Mouse (Mus musculus) embryonic facial prominence, embryonic 12.5 days (tissue): ENCODE results near the gene Dppa5a. TPM values are rescaled to one million over a fixed set of nuclear protein-coding genes. Genes with fewer than 3 reads are reported as not detected.
A peak's percentile ranks its signal among the peaks of the same experiment; 100 is the strongest.
"Not testable (repeated sequence)": the region's sequence is repeated elsewhere in the genome, so short reads cannot be mapped to it uniquely, and the experiment has no call there.

ENCODE experiments used
- ATAC-seq: fragments of 200-750 bp; cut with Nextera tagmentation; 2 replicates; pipeline ENCODE4 v1.8.0; 2017; ENCODE audit not compliant: insufficient number of reproducible peaks, insufficient read depth, low FRiP score, low TSS enrichment
- H3K27ac ChIP-seq: fragments of 300-500 bp; sonication (generic); 2 replicates; pipeline ENCODE4 v1.5.1; 2016; ENCODE audit warnings: mild to moderate bottlenecking
- H3K27me3 ChIP-seq: fragments of 300-500 bp; sonication (generic); 2 replicates; pipeline ENCODE4 v1.6.1; 2016; ENCODE audit warnings: mild to moderate bottlenecking, moderate library complexity
- H3K36me3 ChIP-seq: fragments of 300-500 bp; sonication (generic); 2 replicates; pipeline ENCODE4 v1.6.1; 2016; ENCODE audit warnings: mild to moderate bottlenecking
- H3K4me1 ChIP-seq: fragments of 300-500 bp; sonication (generic); 2 replicates; pipeline ENCODE4 v1.6.1; 2016
- H3K4me2 ChIP-seq: fragments of 300-500 bp; sonication (generic); replicated peaks from 2 replicates; pipeline ENCODE4 v1.6.1; 2016; ENCODE audit warnings: mild to moderate bottlenecking, moderate library complexity
- H3K4me3 ChIP-seq: fragments of 300-500 bp; sonication (generic); 2 replicates; pipeline ENCODE4 v1.5.1; 2016; ENCODE audit warnings: mild to moderate bottlenecking
- H3K9ac ChIP-seq: fragments of 300-500 bp; sonication (generic); 2 replicates; pipeline ENCODE4 v1.6.1; 2016; ENCODE audit warnings: mild to moderate bottlenecking, moderate library complexity
- H3K9me3 ChIP-seq: fragments of 300-500 bp; sonication (generic); 2 replicates; pipeline ENCODE4 v1.6.1; 2016; ENCODE audit warnings: mild to moderate bottlenecking, moderate library complexity
- WGBS: fragments of 180-500 bp; shearing (Covaris S2); methylation state at CpG from one replicate; pipeline ENCODE4 v1.1.7; 2016; 5-methylcytosine and 5-hydroxymethylcytosine counted together
- polyA plus RNA-seq: library from polyadenylated mRNA; unstranded; fragments of >200 nt; fragmentation: Nextera tagmentation; extraction: Ambion mirVana; gene quantifications from 2 replicates; pipeline ENCODE4 v1.2.1, GENCODE M21; 2016

Gene Dppa5a
- polyA plus RNA-seq, 1 experiment from 2014 or later, result 0.37 TPM

DNA sequence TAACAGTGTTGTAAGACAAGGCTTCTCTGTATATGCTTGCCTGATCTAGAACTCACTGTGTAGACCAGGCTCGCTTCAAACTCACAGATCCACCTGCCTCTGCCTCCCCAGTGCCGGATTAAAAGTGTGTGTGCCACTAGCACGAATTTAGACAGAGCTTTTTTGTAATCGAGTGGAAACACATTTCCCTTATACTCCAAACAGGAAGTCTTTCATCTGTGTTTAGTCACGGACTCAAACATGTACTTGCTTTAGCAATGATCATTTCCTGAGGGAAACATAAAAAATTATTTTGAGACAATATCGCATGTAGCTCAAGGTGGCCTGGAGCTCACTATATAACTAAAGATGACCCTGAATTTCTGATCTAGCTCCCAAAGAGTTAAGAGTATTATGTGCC, 4.6 kb downstream of the Dppa5a start:
- no peaks in the 10 kb centered on the region for H3K4me1 ChIP-seq
- H3K9ac ChIP-seq, result no peak overlapping the region
- no peaks in the 10 kb centered on the region for H3K36me3 ChIP-seq
- H3K4me3 ChIP-seq, result no peak overlapping the region
- 61% methylated on average over 6 of the region's 6 CpGs for WGBS
- ATAC-seq, result no peak
- no peak overlapping the region for H3K4me2 ChIP-seq
- no peak overlapping the region for H3K27ac ChIP-seq
- H3K9me3 ChIP-seq, result no peaks in the 10 kb centered on the region
- H3K27me3 ChIP-seq, result no peaks in the 10 kb centered on the region

- 42% methylated on average over 2 of the region's 2 CpGs for WGBS
- H3K4me3 ChIP-seq, result no peak overlapping the region
Observed at GRCm38 (mm10) chr9:78360484-78360872, 7.5 kb downstream of the Dppa5a start.

DNA sequence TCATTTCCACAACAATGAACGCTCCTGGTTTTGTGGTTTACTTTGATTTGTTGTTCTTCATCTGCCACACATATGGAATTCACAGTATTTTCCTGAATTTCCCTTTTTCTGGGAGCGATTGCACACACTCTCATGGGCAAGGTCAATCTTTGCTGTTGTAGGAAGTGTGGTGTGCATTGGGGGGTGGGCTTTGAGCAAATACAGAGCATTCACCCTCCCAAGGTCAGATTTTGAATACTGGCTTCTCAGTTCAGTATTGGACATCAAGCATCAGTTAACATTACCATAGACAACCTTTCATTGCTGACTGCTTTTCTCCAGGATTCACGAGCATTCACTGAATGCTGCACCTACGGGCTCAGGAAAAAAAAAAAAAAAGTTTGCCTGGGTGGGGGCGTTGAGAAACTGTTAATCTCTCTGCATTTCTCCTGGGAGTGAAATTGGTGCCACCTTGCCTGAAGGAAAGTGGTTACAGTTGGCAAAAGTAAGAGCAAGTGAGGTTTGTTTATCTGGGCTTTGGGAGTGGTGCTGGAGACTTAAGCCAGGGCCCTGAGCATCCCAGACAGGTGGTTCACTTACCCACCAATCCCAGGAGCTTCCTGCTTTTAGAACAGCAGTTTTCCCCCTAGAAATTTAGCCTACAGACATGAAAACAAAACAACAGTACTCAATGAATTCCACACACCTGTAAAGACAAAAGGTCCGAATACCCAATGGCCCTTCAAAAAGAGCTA, 8.1 kb downstream of the Dppa5a start:
- Histone ChIP-seq H3K9me3 (no peaks in the 10 kb centered on the region), H3K4me3 (no peak overlapping the region), H3K9ac (no peak overlapping the region), H3K27me3 (no peaks in the 10 kb centered on the region), H3K4me2 (no peak overlapping the region), H3K4me1 (no peaks in the 10 kb centered on the region), H3K36me3 (no peaks in the 10 kb centered on the region), H3K27ac (no peak overlapping the region)
- ATAC-seq, result no peak
- WGBS, result 78% methylated on average over 6 of the region's 6 CpGs

More at GRCm38 (mm10) chr9:78360484-78360872, 7.5 kb downstream of the Dppa5a start:
- no peaks in the 10 kb centered on the region for H3K9me3 ChIP-seq
- no peaks in the 10 kb centered on the region for H3K4me1 ChIP-seq
- no peak for ATAC-seq
- H3K27ac ChIP-seq, result no peak overlapping the region
- H3K9ac ChIP-seq, result no peak overlapping the region
- no peaks in the 10 kb centered on the region for H3K36me3 ChIP-seq
- H3K4me2 ChIP-seq, result no peak overlapping the region
- H3K27me3 ChIP-seq, result no peaks in the 10 kb centered on the region

DNA sequence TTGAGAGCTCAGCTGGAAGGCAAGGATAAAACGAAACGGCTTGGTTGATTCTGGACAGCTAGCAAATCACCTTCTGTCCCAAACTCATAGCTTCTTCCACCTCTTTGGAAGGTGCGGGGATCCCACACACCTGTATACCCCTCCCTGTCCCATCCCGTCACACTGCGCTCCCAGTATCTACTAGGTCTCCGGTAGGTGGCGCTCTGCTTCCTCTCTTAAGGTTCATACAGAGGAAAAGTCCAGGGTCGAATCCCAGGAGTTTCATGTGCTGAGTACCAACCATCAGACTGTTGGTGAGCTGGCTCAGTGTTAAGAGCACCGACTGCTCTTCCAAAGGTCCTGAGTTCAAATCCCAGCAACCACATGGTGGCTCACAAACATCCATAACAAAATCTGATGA, 9.9 kb downstream of the Dppa5a start:
- Histone ChIP-seq H3K27me3 (no peaks in the 10 kb centered on the region), H3K4me1 (no peaks in the 10 kb centered on the region), H3K9ac (no peak overlapping the region), H3K4me3 (no peak overlapping the region), H3K9me3 (no peaks in the 10 kb centered on the region), H3K4me2 (no peak overlapping the region), H3K27ac (no peak overlapping the region), H3K36me3 (no peaks in the 10 kb centered on the region)
- WGBS, result 18% methylated on average over 9 of the region's 9 CpGs
- ATAC-seq, result 0 out of 2 replicates have a peak, but pooled peaks have one; percentile 6

- H3K4me1 ChIP-seq, result no peaks in the 10 kb centered on the region
- H3K27ac ChIP-seq, result no peak within 1 kb of the TSS
- H3K4me2 ChIP-seq, result no peak within 1 kb of the TSS
- H3K36me3 ChIP-seq, result no peaks in the 10 kb centered on the region
- no peaks in the 10 kb centered on the region for H3K27me3 ChIP-seq
- H3K9me3 ChIP-seq, result no peaks in the 10 kb centered on the region
- no peak for ATAC-seq
- H3K4me3 ChIP-seq, result no peak within 1 kb of the TSS
- H3K9ac ChIP-seq, result no peak within 1 kb of the TSS
- 88% methylated on average over 8 of the region's 8 CpGs for WGBS
Observed at GRCm38 (mm10) chr9:78355611-78356010, 12.4 kb downstream of the Dppa5a start, which contains the start of gene Gsta2. TSS of gene Gsta2 (minus strand) at chr9:78355788.

DNA sequence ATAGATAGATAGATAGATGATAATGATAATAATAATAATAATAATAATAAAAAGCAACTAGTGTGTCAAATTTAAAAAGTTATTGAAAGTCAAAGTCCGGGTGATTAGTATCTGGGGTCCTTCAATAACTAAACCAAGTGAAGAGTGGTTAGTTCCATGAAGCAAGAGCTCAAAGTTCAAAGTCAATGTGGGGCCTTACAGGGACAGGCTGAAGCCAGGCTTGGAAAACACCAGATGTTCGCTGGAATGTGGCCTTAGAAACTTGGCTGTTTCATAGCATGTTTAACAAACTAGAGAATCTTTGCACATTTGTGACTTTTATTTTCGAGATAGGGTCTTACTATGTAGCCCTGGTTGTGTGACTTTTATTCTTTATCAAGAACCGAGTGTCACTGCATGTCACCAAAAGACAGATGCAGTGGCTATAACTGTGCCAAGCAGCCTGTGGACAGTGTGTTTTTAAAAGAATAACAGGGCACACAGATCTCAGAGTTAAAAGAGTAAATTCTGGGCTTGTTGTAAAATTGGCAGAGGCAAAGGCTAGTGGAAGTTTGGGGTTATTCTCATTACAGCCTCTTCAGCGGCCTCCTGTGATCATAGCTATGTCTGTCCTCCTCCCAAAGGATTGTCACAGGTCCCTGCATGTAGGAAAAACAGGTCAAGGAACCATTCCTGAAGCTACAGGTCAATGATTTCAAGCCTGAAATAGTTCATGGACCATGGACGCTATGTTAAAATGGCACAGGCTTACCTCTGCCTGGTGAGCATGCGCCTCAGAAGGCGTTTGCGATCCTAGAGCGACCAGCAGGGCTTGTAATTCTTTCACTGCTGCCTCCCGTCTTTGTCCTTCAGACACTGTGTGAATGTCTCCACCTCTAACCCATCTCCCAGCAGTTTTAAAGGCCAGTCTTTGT, 13.1 kb downstream of the Dppa5a start:
- Histone ChIP-seq H3K36me3 (no peaks in the 10 kb centered on the region), H3K4me2 (no peak overlapping the region), H3K9ac (no peak overlapping the region), H3K4me3 (no peak overlapping the region), H3K27ac (no peak overlapping the region), H3K9me3 (no peaks in the 10 kb centered on the region), H3K27me3 (no peaks in the 10 kb centered on the region), H3K4me1 (no peaks in the 10 kb centered on the region)
- 81% methylated on average over 11 of the region's 11 CpGs for WGBS
- no peak for ATAC-seq

GRCm38 (mm10) chr9:78351504-78352220, 16.3 kb downstream of the Dppa5a start:
- no peaks in the 10 kb centered on the region for H3K27me3 ChIP-seq
- WGBS, result 87% methylated on average over 6 of the region's 6 CpGs
- no peaks in the 10 kb centered on the region for H3K9me3 ChIP-seq

GRCm38 (mm10) chr9:78350007-78350406, 18.0 kb downstream of the Dppa5a start:
- not testable (repeated sequence) for H3K4me2 ChIP-seq, H3K9me3 ChIP-seq, H3K27ac ChIP-seq, ATAC-seq, H3K4me1 ChIP-seq, H3K27me3 ChIP-seq, H3K36me3 ChIP-seq, H3K9ac ChIP-seq, H3K4me3 ChIP-seq

More at GRCm38 (mm10) chr9:78351504-78352220, 16.3 kb downstream of the Dppa5a start:
- no peaks in the 10 kb centered on the region for H3K4me1 ChIP-seq
- no peak overlapping the region for H3K4me2 ChIP-seq
- H3K27ac ChIP-seq, result no peak overlapping the region
- no peak overlapping the region for H3K9ac ChIP-seq
- H3K36me3 ChIP-seq, result no peaks in the 10 kb centered on the region
- no peak overlapping the region for H3K4me3 ChIP-seq
- ATAC-seq, result no peak

GRCm38 (mm10) chr9:78349141-78349540, 18.8 kb downstream of the Dppa5a start:
- 85% methylated on average over 3 of the region's 3 CpGs for WGBS
- H3K27me3 ChIP-seq, ATAC-seq, H3K4me2 ChIP-seq, H3K27ac ChIP-seq, H3K36me3 ChIP-seq, H3K4me1 ChIP-seq, H3K4me3 ChIP-seq, H3K9ac ChIP-seq, H3K9me3 ChIP-seq: not testable (repeated sequence)

DNA sequence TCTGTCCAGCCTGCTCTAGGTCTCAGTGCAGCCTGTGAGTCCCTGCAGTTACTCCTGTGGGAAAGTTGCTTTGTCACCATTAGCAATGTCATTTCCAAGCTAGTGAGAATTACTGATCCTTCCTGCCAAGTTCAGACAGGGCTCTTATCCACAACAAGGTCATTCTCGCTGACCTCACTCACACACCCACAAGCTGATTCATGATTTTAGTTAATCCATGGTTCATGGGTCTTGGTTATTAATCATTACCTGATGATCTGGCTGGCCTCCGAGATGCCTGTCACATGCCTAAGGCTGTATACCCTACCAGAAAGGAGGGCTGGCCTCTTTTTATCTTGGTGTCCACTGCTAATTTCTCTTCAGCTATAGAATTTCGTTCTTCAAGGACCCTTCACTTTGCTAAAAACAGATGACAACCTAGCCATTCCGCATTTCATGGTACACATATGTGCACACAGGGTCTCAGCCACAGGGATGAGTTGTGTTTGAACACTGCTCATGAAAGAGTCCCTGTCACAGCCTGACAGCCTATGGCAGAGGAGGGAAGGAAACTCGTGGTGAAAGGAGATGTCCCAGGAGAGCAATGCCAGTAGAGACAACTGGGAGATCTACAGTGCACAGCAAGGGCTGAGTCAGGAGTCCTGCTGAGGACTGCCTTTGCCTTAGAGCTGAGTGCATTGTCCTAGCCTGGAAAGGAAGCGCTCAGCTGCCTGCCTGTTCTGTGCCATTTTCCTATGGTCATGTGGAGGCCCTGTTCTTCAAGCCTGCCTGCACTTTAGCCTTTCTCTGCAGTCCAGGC, 19.6 kb downstream of the Dppa5a start:
- not testable (repeated sequence) for H3K36me3 ChIP-seq, H3K4me3 ChIP-seq, ATAC-seq, H3K9me3 ChIP-seq, H3K4me1 ChIP-seq, H3K4me2 ChIP-seq, H3K9ac ChIP-seq, H3K27me3 ChIP-seq, H3K27ac ChIP-seq
- WGBS, result 62% methylated on average over 6 of the region's 6 CpGs

DNA sequence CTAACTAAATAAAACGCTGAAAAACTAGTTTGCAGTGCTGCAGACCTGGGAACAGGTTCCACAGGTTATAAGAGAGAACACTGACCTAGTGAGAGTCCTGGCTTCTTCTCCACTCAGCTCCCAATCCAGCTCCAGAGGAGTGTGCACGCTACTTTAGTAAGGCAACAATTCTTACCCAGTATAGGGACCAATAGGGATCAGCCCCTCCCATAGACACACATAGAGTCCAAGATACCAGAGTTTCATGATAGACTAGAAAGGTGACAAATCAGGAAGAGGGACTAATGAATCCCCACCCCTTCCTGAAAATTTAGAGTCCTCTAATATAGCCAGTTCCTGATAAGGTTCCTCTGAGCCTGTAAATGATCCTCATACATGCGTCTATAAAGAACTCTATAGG, 21.0 kb downstream of the Dppa5a start:
- ATAC-seq, result no peak
- no peaks in the 10 kb centered on the region for H3K36me3 ChIP-seq
- H3K27me3 ChIP-seq, result no peaks in the 10 kb centered on the region
- no peak overlapping the region for H3K4me2 ChIP-seq
- no peak overlapping the region for H3K4me3 ChIP-seq
- no peaks in the 10 kb centered on the region for H3K4me1 ChIP-seq
- H3K27ac ChIP-seq, result no peak overlapping the region
- 66% methylated on average over 3 of the region's 3 CpGs for WGBS
- H3K9ac ChIP-seq, result no peak overlapping the region
- H3K9me3 ChIP-seq, result no peaks in the 10 kb centered on the region
